Mouse (Mus musculus): ENCODE data around the gene Lrp10.

GRCm38 (mm10) chr14:54431334-54432077 lies 32.4 kb upstream of the Lrp10 start, which contains the start of gene Mmp14:
- peak; percentile 72 for TF ChIP-seq CTCF (IDR thresholded peaks at IDR 0.05; ENCODE audit: low read depth)
- peak; percentile 41 for TF ChIP-seq EP300 (optimal IDR thresholded peaks at IDR 0.05)
